Mouse (Mus musculus): ENCODE measurements at regions not wholly inside any gene's neighbourhood (a gene's known extent, or its start where the extent isn't known, plus 50 kb on each side); places are given as distances from the start of the nearest gene placed in this dataset.
A peak's percentile ranks its signal among the peaks of the same experiment; 100 is the strongest.
"Not testable (repeated sequence)": the region's sequence is repeated elsewhere in the genome, so short reads cannot be mapped to it uniquely, and the experiment has no call there.

GRCm38 (mm10) chr15:19458485-19458884, 639.7 kb downstream of the Cdh10 start:
- no peak for ATAC-seq (ENCODE audit: low TSS enrichment)

GRCm38 (mm10) chr15:19473521-19473920, 654.8 kb downstream of the Cdh10 start:
- ATAC-seq (ENCODE audit: low TSS enrichment): no peak

GRCm38 (mm10) chr15:19493556-19493955, 674.8 kb downstream of the Cdh10 start:
- not testable (repeated sequence) for ATAC-seq (ENCODE audit: low TSS enrichment)

DNA sequence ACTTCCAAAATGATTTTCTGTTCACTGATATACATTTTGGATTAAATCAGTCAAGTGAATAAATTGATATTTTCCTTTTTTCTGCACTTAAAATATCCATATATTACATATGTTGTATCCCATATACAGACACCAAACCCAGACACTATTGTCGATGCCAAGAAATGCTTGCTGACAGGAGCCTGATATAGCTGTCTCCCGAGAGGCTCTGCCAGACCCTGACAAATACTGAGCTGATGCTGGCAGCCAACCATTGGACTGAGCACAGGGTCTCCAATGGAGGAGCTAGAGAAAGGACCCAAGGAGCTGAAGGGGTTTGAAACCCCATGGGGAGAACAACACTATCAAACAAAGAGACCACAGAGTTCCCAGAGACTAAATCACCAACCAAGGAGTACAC, 700.6 kb downstream of the Cdh10 start:
- ATAC-seq (ENCODE audit: low TSS enrichment): no peak

DNA sequence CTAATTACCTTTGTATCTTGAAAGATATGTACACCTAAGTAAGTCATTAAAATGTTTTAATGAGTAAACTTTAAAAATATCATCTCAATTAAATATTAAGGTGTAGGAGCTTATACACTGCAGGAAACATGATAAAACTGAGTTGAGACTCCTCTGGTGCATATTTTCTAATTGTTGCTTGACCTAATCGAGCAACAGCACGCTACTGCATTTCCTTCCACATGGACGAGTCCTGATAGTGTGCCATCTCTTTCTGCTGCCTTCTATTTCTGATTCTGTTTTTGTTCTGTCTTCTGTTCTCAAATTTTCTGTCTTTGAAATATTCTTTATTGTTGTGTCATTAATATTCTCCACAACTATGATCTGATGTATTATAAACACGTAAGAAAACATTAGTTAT, 721.9 kb downstream of the Cdh10 start:
- ATAC-seq (ENCODE audit: low TSS enrichment): no peak

DNA sequence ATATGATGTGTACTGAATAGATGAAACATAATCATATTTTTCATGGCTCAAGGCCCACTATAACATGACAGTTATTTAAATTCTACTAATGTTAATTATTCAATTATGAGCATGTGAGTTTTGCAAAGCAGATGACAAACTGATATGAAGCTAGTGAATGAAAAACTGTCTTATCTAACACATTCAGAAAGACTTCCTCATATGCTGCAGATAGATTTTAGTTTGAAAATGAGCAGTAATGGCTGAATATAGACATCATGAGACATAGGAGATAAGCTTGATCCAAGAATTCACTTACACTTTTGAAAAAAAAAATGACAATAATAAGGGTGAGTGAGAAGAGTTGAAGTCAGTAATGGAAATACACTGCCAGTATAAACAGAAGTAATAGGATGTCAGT, 731.0 kb downstream of the Cdh10 start:
- no peak for ATAC-seq (ENCODE audit: low TSS enrichment)

GRCm38 (mm10) chr15:19584769-19585168, 766.0 kb downstream of the Cdh10 start:
- ATAC-seq (ENCODE audit: low TSS enrichment): no peak

DNA sequence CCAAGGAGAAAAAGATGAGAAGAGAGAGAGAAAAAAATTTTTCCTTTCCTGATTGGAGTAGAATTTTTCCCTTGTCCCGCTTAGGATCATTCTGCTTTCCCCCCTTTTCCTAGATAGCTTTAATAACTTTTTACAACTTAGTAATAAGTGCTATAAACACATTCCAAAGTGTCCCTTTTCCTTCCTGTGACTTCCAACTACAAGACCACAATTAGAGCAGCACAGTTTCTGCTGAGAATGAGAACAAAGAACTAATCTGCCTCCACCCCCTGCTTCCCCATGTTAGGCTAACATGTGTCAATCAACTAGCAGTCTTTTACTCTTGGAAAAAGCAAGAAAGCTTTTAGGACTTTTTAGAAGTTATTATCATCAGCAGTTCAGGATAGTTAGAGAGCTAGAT, 766.5 kb downstream of the Cdh10 start:
- no peak for ATAC-seq (ENCODE audit: low TSS enrichment)

GRCm38 (mm10) chr15:19593746-19594145, 775.0 kb downstream of the Cdh10 start:
- peak; percentile 50; the same call in 1 of the 2 replicates for ATAC-seq (ENCODE audit: low TSS enrichment)

- ATAC-seq (ENCODE audit: low TSS enrichment): not testable (repeated sequence)
Observed at GRCm38 (mm10) chr15:19622367-19622766, 803.6 kb downstream of the Cdh10 start.

DNA sequence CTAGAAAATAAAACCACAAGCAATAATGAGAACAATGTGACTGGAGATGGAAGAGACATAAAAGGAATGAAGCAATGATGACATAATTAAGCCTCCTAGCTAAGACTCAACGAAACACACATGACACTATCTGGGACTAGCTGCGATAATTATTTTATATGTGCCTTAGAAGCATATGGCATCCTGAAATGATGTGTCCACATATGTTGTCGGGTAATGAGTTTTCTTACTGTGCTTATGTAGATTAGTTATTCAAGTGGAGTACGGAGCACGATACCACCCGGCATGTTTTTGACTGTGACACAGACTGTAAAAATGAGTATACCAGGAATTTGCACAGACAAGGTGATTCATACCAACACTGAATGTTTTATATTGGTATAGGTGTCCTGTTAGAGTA, 781.7 kb upstream of the Cdh12 start:
- ATAC-seq (ENCODE audit: low TSS enrichment): no peak

DNA sequence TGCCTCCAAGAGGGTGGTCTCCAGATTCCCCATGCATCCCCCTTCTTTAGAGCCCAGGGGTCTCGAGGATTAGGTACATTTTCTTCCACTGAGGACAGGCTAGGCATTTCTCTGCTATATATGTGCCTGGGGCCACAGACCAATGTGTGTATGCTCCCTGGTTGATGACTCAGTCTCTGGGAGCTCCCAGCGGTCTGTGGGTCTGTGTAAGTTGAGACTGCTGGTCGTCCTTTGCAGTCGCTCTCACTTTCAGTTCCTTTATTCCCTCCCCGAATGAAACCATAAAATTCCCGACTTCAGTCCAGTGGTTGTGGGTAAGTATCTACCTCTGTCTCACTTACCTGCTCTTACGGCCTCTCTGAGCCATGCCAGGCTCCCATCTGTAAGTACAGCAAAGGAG, 773.5 kb upstream of the Cdh12 start:
- no peak for ATAC-seq (ENCODE audit: low TSS enrichment)

GRCm38 (mm10) chr15:19687239-19687638, 761.8 kb upstream of the Cdh12 start:
- peak; percentile 99 for ATAC-seq (ENCODE audit: low TSS enrichment)

DNA sequence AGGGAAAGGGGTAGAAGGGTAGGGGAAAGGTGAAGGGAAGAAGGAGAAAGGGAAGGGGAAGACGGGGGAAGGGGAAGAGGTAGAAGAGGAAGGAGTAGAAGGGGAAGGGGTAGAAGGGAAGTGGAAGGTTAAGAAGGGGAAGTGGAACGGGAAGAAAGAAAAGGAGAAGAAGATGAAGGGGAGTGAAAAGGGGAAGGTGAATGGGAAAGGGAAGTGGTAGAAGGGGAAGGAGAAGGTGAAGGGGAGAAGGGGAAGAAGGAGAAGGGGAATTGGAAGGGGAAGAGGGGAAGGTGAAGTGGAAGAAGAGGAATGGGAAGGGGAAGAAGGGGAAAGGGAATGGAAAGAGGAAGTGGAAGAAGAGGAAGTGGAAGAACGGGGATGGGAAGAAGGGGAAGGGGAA, 737.3 kb upstream of the Cdh12 start:
- no peak for ATAC-seq (ENCODE audit: low TSS enrichment)
